Mouse (Mus musculus): Measurements from ENCODE around the gene Adgrg1. TPM values are rescaled to one million over a fixed set of nuclear protein-coding genes. Genes with fewer than 3 reads are reported as not detected.

Adgrg1 gene
- total RNA-seq, 2 experiments from 2014 or later = 16.7 to 22.6 TPM

- DNase-seq = no peak
Observed at GRCm38 (mm10) chr8:95041883-95042784, 67.6 kb downstream of the Adgrg1 start.

GRCm38 (mm10) chr8:95044811-95045210 is 70.3 kb downstream of the Adgrg1 start:
- DNase-seq = no peak

- DNase-seq = no peak
Observed at GRCm38 (mm10) chr8:95046982-95047381, 72.4 kb downstream of the Adgrg1 start.

- no peak for DNase-seq
Observed at GRCm38 (mm10) chr8:95047884-95048680, 73.5 kb downstream of the Adgrg1 start.

- DNase-seq = no peak
Observed at GRCm38 (mm10) chr8:95049636-95050035, 75.1 kb downstream of the Adgrg1 start.

- no peak for DNase-seq
Observed at GRCm38 (mm10) chr8:95054438-95054837, 79.9 kb downstream of the Adgrg1 start.

- DNase-seq = no peak
Observed at GRCm38 (mm10) chr8:95054927-95055510, 80.5 kb downstream of the Adgrg1 start, which contains the start of gene Drc7. Gene Drc7, plus strand, starts transcription at chr8:95055103.

GRCm38 (mm10) chr8:95056414-95056813 is 81.9 kb downstream of the Adgrg1 start:
- DNase-seq = no peak

- no peak for DNase-seq
Observed at GRCm38 (mm10) chr8:95058661-95059060, 84.1 kb downstream of the Adgrg1 start.

GRCm38 (mm10) chr8:95059812-95060533 is 85.4 kb downstream of the Adgrg1 start:
- no peak for DNase-seq

Other genes starting within 250 kb of the Adgrg1 start
- not detected for gene Ccl22, start 229.2 kb upstream of the Adgrg1 start, total RNA-seq (2021)
- 1 to 10 TPM in 1 of 2 experiments, under 1 TPM in 1; 0.82 to 1.4 TPM for gene Cx3cl1, start 202.7 kb upstream of the Adgrg1 start, total RNA-seq (2021)
- gene Ccl17, start 164.3 kb upstream of the Adgrg1 start, total RNA-seq (2021) = not detected
- gene Coq9, start 136.4 kb upstream of the Adgrg1 start, total RNA-seq (2021) = 100 to 1,000 TPM; 376 to 381 TPM
- 10 to 100 TPM; 38.4 to 45.3 TPM for gene Ciapin1, start 136.4 kb upstream of the Adgrg1 start, total RNA-seq (2021)
- 10 to 100 TPM; 42.9 to 44.1 TPM for gene Polr2c, start 117.3 kb upstream of the Adgrg1 start, total RNA-seq (2021)
- gene Dok4, start 98.4 kb upstream of the Adgrg1 start, total RNA-seq (2021) = 1 to 10 TPM; 4.7 to 5.1 TPM
- gene Ccdc102a, start 56.7 kb upstream of the Adgrg1 start, total RNA-seq (2021) = 1 to 10 TPM; 3.6 to 4.2 TPM
- gene Adgrg5, start 51.1 kb upstream of the Adgrg1 start, total RNA-seq (2021) = not detected
- gene Adgrg3, start 42.9 kb downstream of the Adgrg1 start, total RNA-seq (2021) = under 1 TPM; 0.41 to 0.86 TPM
- gene Drc7, start 80.4 kb downstream of the Adgrg1 start, total RNA-seq (2021) = not detected
- gene Katnb1, start 106.4 kb downstream of the Adgrg1 start, total RNA-seq (2021) = 1 to 10 TPM; 5.6 to 7.3 TPM
- gene Kifc3, start 228.1 kb downstream of the Adgrg1 start, total RNA-seq (2021) = 10 to 100 TPM in 1 of 2 experiments, 1 to 10 TPM in 1; 7.8 to 10.6 TPM

Data from gastrocnemius, postnatal 25 days (tissue).